Mouse (Mus musculus): ENCODE measurements around the gene Elmo2. TPM values are rescaled to one million over a fixed set of nuclear protein-coding genes. Genes with fewer than 3 reads are reported as not detected.

Elmo2 gene
- 91.6 and 98.6 TPM in 2 replicates for polyA plus RNA-seq (2015; fragmentation: Nextera tagmentation; extraction: Ambion mirVana)

- Histone ChIP-seq H3K9ac (replicated peaks) (peak within 1 kb of the TSS; percentile 95), H3K4me3 (replicated peaks) (peak within 1 kb of the TSS; percentile 81), H3K36me3 (no peaks in the 10 kb centered on the region), H3K27me3 (peaks cover 6% of the 10 kb centered on the region; the same call in 1 of the 2 replicates), H3K4me2 (replicated peaks) (peak within 1 kb of the TSS; percentile 95), H3K27ac (peak within 1 kb of the TSS; percentile 95), H3K9me3 (no peaks in the 10 kb centered on the region), H3K4me1 (replicated peaks) (peaks cover 54% of the 10 kb centered on the region)
- peak; percentile 96 for ATAC-seq
- WGBS = under 1% methylated on average over 55 of the region's 55 CpGs
These were observed at the start of gene Elmo2 for GRCm38 (mm10) chr2:165326304-165327190. TSS of gene Elmo2 (minus strand) at chr2:165326479.

GRCm38 (mm10) chr2:165376001-165376400, 49.7 kb upstream of the Elmo2 start:
- 80% methylated on average over 4 of the region's 4 CpGs for WGBS
- Histone ChIP-seq H3K4me1 (replicated peaks) (peaks cover 21% of the 10 kb centered on the region), H3K9me3 (peaks cover 3% of the 10 kb centered on the region; the same call in 1 of the 2 replicates), H3K27ac (no peak overlapping the region), H3K9ac (replicated peaks) (no peak overlapping the region), H3K27me3 (no peaks in the 10 kb centered on the region), H3K36me3 (peaks cover 68% of the 10 kb centered on the region), H3K4me2 (replicated peaks) (no peak overlapping the region), H3K4me3 (replicated peaks) (no peak overlapping the region)
- no peak for ATAC-seq

- Histone ChIP-seq H3K4me3 (replicated peaks) (no peak overlapping the region), H3K36me3 (peaks cover 63% of the 10 kb centered on the region), H3K27me3 (no peaks in the 10 kb centered on the region), H3K27ac (no peak overlapping the region), H3K4me1 (replicated peaks) (peaks cover 21% of the 10 kb centered on the region), H3K9me3 (no peaks in the 10 kb centered on the region), H3K4me2 (replicated peaks) (no peak overlapping the region), H3K9ac (replicated peaks) (no peak overlapping the region)
- WGBS = 75% methylated on average over 5 of the region's 5 CpGs
- no peak for ATAC-seq
These were observed 49.2 kb upstream of the Elmo2 start for GRCm38 (mm10) chr2:165375478-165375877.

- Histone ChIP-seq H3K9me3 (no peaks in the 10 kb centered on the region), H3K27ac (no peak overlapping the region), H3K9ac (replicated peaks) (no peak overlapping the region), H3K4me2 (replicated peaks) (peak overlapping the region; percentile 15; the same call in 1 of the 2 replicates), H3K27me3 (no peaks in the 10 kb centered on the region), H3K4me1 (replicated peaks) (peaks cover 24% of the 10 kb centered on the region), H3K36me3 (peaks cover 24% of the 10 kb centered on the region), H3K4me3 (replicated peaks) (no peak overlapping the region)
- ATAC-seq = no peak
- WGBS = 33% methylated on average over 3 of the region's 3 CpGs
These were observed 44.8 kb upstream of the Elmo2 start for GRCm38 (mm10) chr2:165371066-165371465.

- H3K36me3 ChIP-seq = peaks cover 17% of the 10 kb centered on the region
- H3K9me3 ChIP-seq = no peaks in the 10 kb centered on the region
- no peak overlapping the region for H3K4me2 ChIP-seq (replicated peaks)
- WGBS = 83% methylated on average over 3 of the region's 3 CpGs
- no peak overlapping the region for H3K4me3 ChIP-seq (replicated peaks)
- peaks cover 22% of the 10 kb centered on the region for H3K4me1 ChIP-seq (replicated peaks)
- peaks cover 3% of the 10 kb centered on the region; the same call in 1 of the 2 replicates for H3K27me3 ChIP-seq
- no peak overlapping the region for H3K9ac ChIP-seq (replicated peaks)
- no peak overlapping the region for H3K27ac ChIP-seq
- no peak for ATAC-seq
These were observed 44.1 kb upstream of the Elmo2 start for GRCm38 (mm10) chr2:165370348-165370747.

GRCm38 (mm10) chr2:165368496-165368895, 42.2 kb upstream of the Elmo2 start, which contains the start of gene Zfp663:
TSS of gene Zfp663 (minus strand) at chr2:165368729.
- Histone ChIP-seq H3K27me3 (peaks cover 6% of the 10 kb centered on the region; the same call in 1 of the 2 replicates), H3K27ac (peak within 1 kb of the TSS; percentile 88), H3K4me2 (replicated peaks) (peak within 1 kb of the TSS; percentile 78), H3K36me3 (0 out of 2 replicates have a peak, but pooled peaks cover under 1% of the 10 kb centered on the region), H3K9ac (replicated peaks) (peak within 1 kb of the TSS; percentile 81), H3K4me1 (replicated peaks) (peaks cover 33% of the 10 kb centered on the region), H3K9me3 (no peaks in the 10 kb centered on the region), H3K4me3 (replicated peaks) (peak within 1 kb of the TSS; percentile 57)
- peak; percentile 70 for ATAC-seq
- WGBS = under 1% methylated on average over 27 of the region's 27 CpGs

GRCm38 (mm10) chr2:165367868-165368439, 41.7 kb upstream of the Elmo2 start:
- Histone ChIP-seq H3K9ac (replicated peaks) (peak overlapping the region; percentile 81), H3K27ac (peak overlapping the region; percentile 88)
- no peak; the same call in none of the 2 replicates for ATAC-seq

GRCm38 (mm10) chr2:165367047-165367520, 40.8 kb upstream of the Elmo2 start:
- 21% methylated on average over 5 of the region's 8 CpGs for WGBS
- Histone ChIP-seq H3K27me3 (peaks cover 9% of the 10 kb centered on the region), H3K9ac (replicated peaks) (no peak overlapping the region), H3K27ac (no peak overlapping the region), H3K9me3 (no peaks in the 10 kb centered on the region), H3K4me3 (replicated peaks) (peak overlapping the region; percentile 20), H3K4me2 (replicated peaks) (peak overlapping the region; percentile 78), H3K36me3 (no peaks in the 10 kb centered on the region), H3K4me1 (replicated peaks) (peaks cover 33% of the 10 kb centered on the region)
- no peak for ATAC-seq

More at GRCm38 (mm10) chr2:165367868-165368439, 41.7 kb upstream of the Elmo2 start:
- H3K4me1 ChIP-seq (replicated peaks) = peaks cover 33% of the 10 kb centered on the region
- WGBS = 1% methylated on average over 13 of the region's 13 CpGs
- peaks cover 9% of the 10 kb centered on the region; the same call in 1 of the 2 replicates for H3K27me3 ChIP-seq
- H3K4me3 ChIP-seq (replicated peaks) = peak overlapping the region; percentile 57
- no peaks in the 10 kb centered on the region for H3K36me3 ChIP-seq
- peak overlapping the region; percentile 78 for H3K4me2 ChIP-seq (replicated peaks)
- H3K9me3 ChIP-seq = no peaks in the 10 kb centered on the region

- no peak overlapping the region for H3K4me3 ChIP-seq (replicated peaks)
- ATAC-seq = peak; percentile 38; the same call in 1 of the 2 replicates
- 17% methylated on average over 21 of the region's 21 CpGs for WGBS
These were observed 38.2 kb upstream of the Elmo2 start for GRCm38 (mm10) chr2:165364334-165365091.

GRCm38 (mm10) chr2:165363282-165363681, 37.0 kb upstream of the Elmo2 start:
- 88% methylated on average over 6 of the region's 6 CpGs for WGBS
- Histone ChIP-seq H3K9me3 (no peaks in the 10 kb centered on the region), H3K4me1 (replicated peaks) (peaks cover 26% of the 10 kb centered on the region), H3K4me2 (replicated peaks) (no peak overlapping the region), H3K4me3 (replicated peaks) (no peak overlapping the region), H3K27me3 (peaks cover 9% of the 10 kb centered on the region), H3K9ac (replicated peaks) (no peak overlapping the region), H3K27ac (no peak overlapping the region), H3K36me3 (peaks cover 6% of the 10 kb centered on the region)
- no peak for ATAC-seq

More at GRCm38 (mm10) chr2:165364334-165365091, 38.2 kb upstream of the Elmo2 start:
- H3K4me1 ChIP-seq (replicated peaks) = peaks cover 33% of the 10 kb centered on the region
- no peak overlapping the region for H3K27ac ChIP-seq
- H3K4me2 ChIP-seq (replicated peaks) = peak overlapping the region; percentile 16
- H3K9me3 ChIP-seq = no peaks in the 10 kb centered on the region
- peaks cover 9% of the 10 kb centered on the region for H3K27me3 ChIP-seq
- H3K9ac ChIP-seq (replicated peaks) = no peak overlapping the region
- no peaks in the 10 kb centered on the region; the same call in 1 of the 2 replicates for H3K36me3 ChIP-seq

GRCm38 (mm10) chr2:165360861-165361260, 34.6 kb upstream of the Elmo2 start:
- H3K4me1 ChIP-seq (replicated peaks) = peaks cover 11% of the 10 kb centered on the region
- H3K9me3 ChIP-seq = no peaks in the 10 kb centered on the region
- no peak overlapping the region for H3K4me3 ChIP-seq (replicated peaks)
- no peak overlapping the region for H3K27ac ChIP-seq
- ATAC-seq = peak; percentile 55; the same call in 1 of the 2 replicates
- H3K9ac ChIP-seq (replicated peaks) = no peak overlapping the region
- H3K36me3 ChIP-seq = peaks cover 13% of the 10 kb centered on the region
- 0% methylated on average over 1 of the region's 1 CpGs for WGBS
- no peak overlapping the region for H3K4me2 ChIP-seq (replicated peaks)
- H3K27me3 ChIP-seq = peaks cover 9% of the 10 kb centered on the region

Data from midbrain, embryonic 13.5 days (tissue).